Mouse (Mus musculus): ENCODE measurements at regions not wholly inside any gene's neighbourhood (a gene's known extent, or its start where the extent isn't known, plus 50 kb on each side); places are given as distances from the start of the nearest gene placed in this dataset.

- no peak for DNase-seq (ENCODE audit: low spot score)
Observed at GRCm38 (mm10) chr12:14088960-14089359, 62.9 kb downstream of the Fam84a start.

- no peak for DNase-seq (ENCODE audit: low spot score)
Observed at GRCm38 (mm10) chr12:14082771-14083170, 69.1 kb downstream of the Fam84a start.

GRCm38 (mm10) chr12:14079892-14080291 lies 72.0 kb downstream of the Fam84a start:
- DNase-seq (ENCODE audit: low spot score), result no peak

- peak; percentile 48 for DNase-seq (ENCODE audit: low spot score)
Observed at GRCm38 (mm10) chr12:14069049-14069448, 82.8 kb downstream of the Fam84a start.

GRCm38 (mm10) chr12:14065401-14065800 lies 86.5 kb downstream of the Fam84a start:
- DNase-seq (ENCODE audit: low spot score), result no peak

- no peak for DNase-seq (ENCODE audit: low spot score)
Observed at GRCm38 (mm10) chr12:14063276-14063675, 88.6 kb downstream of the Fam84a start.

- DNase-seq (ENCODE audit: low spot score), result no peak
Observed at GRCm38 (mm10) chr12:14056116-14056515, 95.7 kb downstream of the Fam84a start.

GRCm38 (mm10) chr12:14032363-14032762 lies 119.5 kb downstream of the Fam84a start:
- no peak for DNase-seq (ENCODE audit: low spot score)

- DNase-seq (ENCODE audit: low spot score), result peak; percentile 3
Observed at GRCm38 (mm10) chr12:14015271-14015670, 136.6 kb downstream of the Fam84a start.

- no peak for DNase-seq (ENCODE audit: low spot score)
Observed at GRCm38 (mm10) chr12:14005991-14006390, 145.9 kb downstream of the Fam84a start.

GRCm38 (mm10) chr12:14001672-14002071 lies 150.2 kb downstream of the Fam84a start:
- DNase-seq (ENCODE audit: low spot score), result no peak

GRCm38 (mm10) chr12:13984396-13984776 lies 167.5 kb downstream of the Fam84a start:
- no peak for DNase-seq (ENCODE audit: low spot score)

- DNase-seq (ENCODE audit: low spot score), result no peak
Observed at GRCm38 (mm10) chr12:13983631-13984395, 168.0 kb downstream of the Fam84a start.

- no peak for DNase-seq (ENCODE audit: low spot score)
Observed at GRCm38 (mm10) chr12:13964537-13964936, 187.3 kb downstream of the Fam84a start.

- no peak for DNase-seq (ENCODE audit: low spot score)
Observed at GRCm38 (mm10) chr12:13939494-13939893, 212.4 kb downstream of the Fam84a start.

- no peak for DNase-seq (ENCODE audit: low spot score)
Observed at GRCm38 (mm10) chr12:13921066-13921465, 230.8 kb downstream of the Fam84a start.

GRCm38 (mm10) chr12:13883317-13883716 lies 268.5 kb downstream of the Fam84a start:
- DNase-seq (ENCODE audit: low spot score), result no peak

- DNase-seq (ENCODE audit: low spot score), result no peak
Observed at GRCm38 (mm10) chr12:13869161-13869560, 282.7 kb downstream of the Fam84a start.

- no peak for DNase-seq (ENCODE audit: low spot score)
Observed at GRCm38 (mm10) chr12:13861226-13861625, 290.6 kb downstream of the Fam84a start.

- peak; percentile 7 for DNase-seq (ENCODE audit: low spot score)
Observed at GRCm38 (mm10) chr12:13844532-13845485, 307.0 kb downstream of the Fam84a start.

- no peak for DNase-seq (ENCODE audit: low spot score)
Observed at GRCm38 (mm10) chr12:13843423-13844080, 308.3 kb downstream of the Fam84a start.

GRCm38 (mm10) chr12:13841238-13841637 lies 310.6 kb downstream of the Fam84a start:
- DNase-seq (ENCODE audit: low spot score), result no peak
